In genomic region chr2:181520936-181521227, GRCm38 (mm10) we compare ENCODE assay signal across 8 mouse cellular contexts. TPM values are rescaled to one million over a fixed set of nuclear protein-coding genes. Genes with fewer than 3 reads are reported as not detected.
A peak's percentile ranks its signal among the peaks of the same experiment; 100 is the strongest.
DNase-seq lines count a peak whose midpoint lies in the region; ATAC-seq and TF ChIP-seq lines count a peak whose summit lies in the region.

No protein-coding gene starts in this region.

- H3K27me3 ChIP-seq in cerebellum, adult 2 months (ENCODE audit: control insufficient read depth, insufficient read depth, low read length), result no peaks in the 10 kb centered on the region
- H3K27me3 ChIP-seq in neural tube, embryonic 11.5 days (ENCODE audit: control insufficient read depth, insufficient read depth, low read length), result no peaks in the 10 kb centered on the region
- no peaks in the 10 kb centered on the region for H3K27me3 ChIP-seq in limb, embryonic 15.5 days
- H3K27me3 ChIP-seq in stomach, embryonic 16.5 days (ENCODE audit: control insufficient read depth, insufficient read depth, low read length), result no peaks in the 10 kb centered on the region

- H3K4me2 ChIP-seq in neural tube, embryonic 11.5 days (ENCODE audit: low read depth), result peak overlapping the region; percentile 63
- peak overlapping the region; percentile 51 for H3K4me2 ChIP-seq in limb, embryonic 15.5 days
- H3K4me2 ChIP-seq in stomach, embryonic 16.5 days (ENCODE audit: low read depth, low read length), result peak overlapping the region; percentile 70

- H3K9me3 ChIP-seq in neural tube, embryonic 11.5 days (ENCODE audit: control insufficient read depth, low read length), result no peaks in the 10 kb centered on the region
- no peaks in the 10 kb centered on the region for H3K9me3 ChIP-seq in limb, embryonic 15.5 days
- no peaks in the 10 kb centered on the region for H3K9me3 ChIP-seq in stomach, embryonic 16.5 days (replicated peaks; ENCODE audit: control insufficient read depth, low read length)

- no peak for DNase-seq in cerebellum, adult 2 months
- DNase-seq in cerebellum, postnatal 36 days, result no peak
- no peak for DNase-seq in neural tube, embryonic 11.5 days (ENCODE audit: low spot score)
- no peak for DNase-seq in neural tube, embryonic 10.5 days (ENCODE audit: extremely low spot score, low spot score)
- DNase-seq in left cerebral cortex, adult 8-10 months (ENCODE audit: low spot score in 2 of 2), result no peak
- DNase-seq in frontal cortex, adult 2 months (ENCODE audit: extremely low spot score in 1 of 2, low spot score in 1 of 2), result no peak

- 1% methylated on average over 17 of the region's 17 CpGs for WGBS in cerebellum, adult 2 months
- under 1% methylated on average over 17 of the region's 17 CpGs for WGBS in neural tube, embryonic 11.5 days
- WGBS in limb, embryonic 15.5 days, result 0% methylated on average over 17 of the region's 17 CpGs
- WGBS in stomach, embryonic 16.5 days, result under 1% methylated on average over 17 of the region's 17 CpGs

- no peak for TF ChIP-seq POLR2A in cerebellum, adult 2 months (IDR thresholded peaks at IDR 0.05; ENCODE audit: borderline replicate concordance, insufficient read depth, low read length)

- H3K4me3 ChIP-seq in cerebellum, adult 2 months (replicated peaks; ENCODE audit: insufficient read depth, low read depth, low read length), result peak overlapping the region; percentile 67
- H3K4me3 ChIP-seq in neural tube, embryonic 11.5 days (ENCODE audit: low read depth, low read length), result peak overlapping the region; percentile 94
- peak overlapping the region; percentile 96 for H3K4me3 ChIP-seq in limb, embryonic 15.5 days
- peak overlapping the region; percentile 97 for H3K4me3 ChIP-seq in stomach, embryonic 16.5 days (replicated peaks; ENCODE audit: low read length)

- H3K27ac ChIP-seq in cerebellum, adult 2 months (ENCODE audit: insufficient read depth, low read length), result peak overlapping the region; percentile 74
- peak overlapping the region; percentile 96 for H3K27ac ChIP-seq in neural tube, embryonic 11.5 days (ENCODE audit: low read depth, low read length)
- peak overlapping the region; percentile 97 for H3K27ac ChIP-seq in limb, embryonic 15.5 days
- peak overlapping the region; percentile 98 for H3K27ac ChIP-seq in stomach, embryonic 16.5 days (ENCODE audit: low read length)

- TF ChIP-seq CTCF in cerebellum, adult 2 months (IDR thresholded peaks at IDR 0.05; ENCODE audit: borderline replicate concordance, insufficient read depth, low read depth, low read length), result no peak

- ATAC-seq in neural tube, embryonic 11.5 days (ENCODE audit: insufficient read depth, low FRiP score, low TSS enrichment), result no peak
- no peak for ATAC-seq in limb, embryonic 15.5 days (ENCODE audit: insufficient number of reproducible peaks, low FRiP score, low TSS enrichment, low read depth)
- ATAC-seq in stomach, embryonic 16.5 days (ENCODE audit: insufficient read depth, low FRiP score), result no peak

- H3K36me3 ChIP-seq in neural tube, embryonic 11.5 days (ENCODE audit: control insufficient read depth, insufficient read depth, low read length), result peaks cover 8% of the 10 kb centered on the region
- peaks cover 21% of the 10 kb centered on the region for H3K36me3 ChIP-seq in limb, embryonic 15.5 days
- H3K36me3 ChIP-seq in stomach, embryonic 16.5 days (ENCODE audit: control insufficient read depth, insufficient read depth, low read length), result no peaks in the 10 kb centered on the region; the same call in none of the 2 replicates

- H3K4me1 ChIP-seq in cerebellum, adult 2 months (ENCODE audit: control insufficient read depth, insufficient read depth, low read length), result peaks cover 3% of the 10 kb centered on the region; the same call in 1 of the 2 replicates
- H3K4me1 ChIP-seq in neural tube, embryonic 11.5 days (ENCODE audit: control insufficient read depth, insufficient read depth, low read length), result peaks cover 15% of the 10 kb centered on the region
- peaks cover 17% of the 10 kb centered on the region for H3K4me1 ChIP-seq in limb, embryonic 15.5 days
- H3K4me1 ChIP-seq in stomach, embryonic 16.5 days (ENCODE audit: control insufficient read depth, insufficient read depth, low read length), result peaks cover 27% of the 10 kb centered on the region

- peak overlapping the region; percentile 93 for H3K9ac ChIP-seq in neural tube, embryonic 11.5 days (ENCODE audit: low read length)
- peak overlapping the region; percentile 90 for H3K9ac ChIP-seq in limb, embryonic 15.5 days
- peak overlapping the region; percentile 96 for H3K9ac ChIP-seq in stomach, embryonic 16.5 days (ENCODE audit: low read length)

RNA-seq across cellular contexts. Expression of gene Dnajc5, which starts 0.6 kb away (rescaled TPM):
- polyA plus RNA-seq in cerebellum, adult 2 months (2012; rRNA removed), result 218 and 230 TPM in 2 replicates
- 107 and 120 TPM in 2 replicates for polyA plus RNA-seq in neural tube, embryonic 11.5 days (2014; fragmentation: Nextera tagmentation; extraction: Ambion mirVana)
- polyA plus RNA-seq in limb, embryonic 15.5 days (2015; fragmentation: Nextera tagmentation; extraction: Ambion mirVana), result 89.3 and 89.5 TPM in 2 replicates
- polyA plus RNA-seq in stomach, embryonic 16.5 days (2015; fragmentation: Nextera tagmentation; extraction: Ambion mirVana), result 77.5 and 84.9 TPM in 2 replicates
- total RNA-seq in left cerebral cortex, adult 8-10 months (2022), result 100 to 1,000 TPM; 277 to 310 (median 297) TPM
- polyA plus RNA-seq in frontal cortex, adult 2 months (2012; rRNA removed), result 139 and 171 TPM in 2 replicates

RNA-seq across cellular contexts. Expression of gene Tpd52l2, which starts 23.9 kb away (rescaled TPM):
- polyA plus RNA-seq in cerebellum, adult 2 months (2012; rRNA removed), result 154 and 159 TPM in 2 replicates
- polyA plus RNA-seq in neural tube, embryonic 11.5 days (2014; fragmentation: Nextera tagmentation; extraction: Ambion mirVana), result 141 and 142 TPM in 2 replicates
- polyA plus RNA-seq in limb, embryonic 15.5 days (2015; fragmentation: Nextera tagmentation; extraction: Ambion mirVana), result 155 and 159 TPM in 2 replicates
- 139 and 142 TPM in 2 replicates for polyA plus RNA-seq in stomach, embryonic 16.5 days (2015; fragmentation: Nextera tagmentation; extraction: Ambion mirVana)
- total RNA-seq in left cerebral cortex, adult 8-10 months (2022), result 10 to 100 TPM; 71.5 to 81.3 (median 74.0) TPM
- 115 and 118 TPM in 2 replicates for polyA plus RNA-seq in frontal cortex, adult 2 months (2012; rRNA removed)

RNA-seq across cellular contexts. Expression of gene Abhd16b, which starts 27.9 kb away (rescaled TPM):
- not detected in 2 replicates for polyA plus RNA-seq in cerebellum, adult 2 months (2012; rRNA removed)
- polyA plus RNA-seq in neural tube, embryonic 11.5 days (2014; fragmentation: Nextera tagmentation; extraction: Ambion mirVana), result 0.22 TPM in 1 of 2 replicates, not detected in the other
- 0.12 and 0.13 TPM in 2 replicates for polyA plus RNA-seq in limb, embryonic 15.5 days (2015; fragmentation: Nextera tagmentation; extraction: Ambion mirVana)
- 0.12 and 0.16 TPM in 2 replicates for polyA plus RNA-seq in stomach, embryonic 16.5 days (2015; fragmentation: Nextera tagmentation; extraction: Ambion mirVana)
- not detected for total RNA-seq in left cerebral cortex, adult 8-10 months (2022)
- polyA plus RNA-seq in frontal cortex, adult 2 months (2012; rRNA removed), result not detected in 2 replicates
